Mouse (Mus musculus): ENCODE results near the gene Sec61a2.

The Sec61a2 gene

GRCm38 (mm10) chr2:5894843-5895570, at the start of gene Sec61a2:
Gene Sec61a2 (minus strand): TSS chr2:5895432.
- DNase-seq (ENCODE audit: low read depth, low spot score): peak; percentile 97

- DNase-seq (ENCODE audit: low read depth, low spot score): no peak
These were observed 47.8 kb upstream of the Sec61a2 start for GRCm38 (mm10) chr2:5943071-5943470.

GRCm38 (mm10) chr2:5942416-5943032, 47.3 kb upstream of the Sec61a2 start, which contains the start of gene Dhtkd1:
Gene Dhtkd1 (minus strand): TSS chr2:5942792.
- DNase-seq (ENCODE audit: low read depth, low spot score): peak; percentile 85

GRCm38 (mm10) chr2:5941861-5942415, 46.7 kb upstream of the Sec61a2 start:
- DNase-seq (ENCODE audit: low read depth, low spot score): peak; percentile 19

GRCm38 (mm10) chr2:5940936-5941335, 45.7 kb upstream of the Sec61a2 start:
- DNase-seq (ENCODE audit: low read depth, low spot score): no peak

GRCm38 (mm10) chr2:5939911-5940310, 44.7 kb upstream of the Sec61a2 start:
- no peak for DNase-seq (ENCODE audit: low read depth, low spot score)

- DNase-seq (ENCODE audit: low read depth, low spot score): no peak
These were observed 44.1 kb upstream of the Sec61a2 start for GRCm38 (mm10) chr2:5939319-5939718.

- DNase-seq (ENCODE audit: low read depth, low spot score): no peak
These were observed 41.3 kb upstream of the Sec61a2 start for GRCm38 (mm10) chr2:5936550-5936949.

GRCm38 (mm10) chr2:5936068-5936467, 40.8 kb upstream of the Sec61a2 start:
- DNase-seq (ENCODE audit: low read depth, low spot score): no peak

GRCm38 (mm10) chr2:5934936-5935335, 39.7 kb upstream of the Sec61a2 start:
- no peak for DNase-seq (ENCODE audit: low read depth, low spot score)

- DNase-seq (ENCODE audit: low read depth, low spot score): no peak
These were observed 36.7 kb upstream of the Sec61a2 start for GRCm38 (mm10) chr2:5931938-5932337.

GRCm38 (mm10) chr2:5930291-5931054, 35.2 kb upstream of the Sec61a2 start:
- no peak for DNase-seq (ENCODE audit: low read depth, low spot score)

- DNase-seq (ENCODE audit: low read depth, low spot score): no peak
These were observed 34.6 kb upstream of the Sec61a2 start for GRCm38 (mm10) chr2:5929793-5930192.

- DNase-seq (ENCODE audit: low read depth, low spot score): no peak
These were observed 32.2 kb upstream of the Sec61a2 start for GRCm38 (mm10) chr2:5927481-5927880.

GRCm38 (mm10) chr2:5923786-5924185, 28.6 kb upstream of the Sec61a2 start:
- no peak for DNase-seq (ENCODE audit: low read depth, low spot score)

GRCm38 (mm10) chr2:5922823-5923222, 27.6 kb upstream of the Sec61a2 start:
- no peak for DNase-seq (ENCODE audit: low read depth, low spot score)

GRCm38 (mm10) chr2:5911282-5911965, 16.2 kb upstream of the Sec61a2 start:
- no peak for DNase-seq (ENCODE audit: low read depth, low spot score)

GRCm38 (mm10) chr2:5906625-5907024, 11.4 kb upstream of the Sec61a2 start:
- DNase-seq (ENCODE audit: low read depth, low spot score): peak; percentile 67

- no peak for DNase-seq (ENCODE audit: low read depth, low spot score)
These were observed 10.9 kb upstream of the Sec61a2 start for GRCm38 (mm10) chr2:5906092-5906491.

GRCm38 (mm10) chr2:5900145-5900544, 4.9 kb upstream of the Sec61a2 start:
- DNase-seq (ENCODE audit: low read depth, low spot score): peak; percentile 77

- no peak for DNase-seq (ENCODE audit: low read depth, low spot score)
These were observed 936 bp downstream of the Sec61a2 start for GRCm38 (mm10) chr2:5894296-5894695.

GRCm38 (mm10) chr2:5889412-5889811, 5.8 kb downstream of the Sec61a2 start:
- DNase-seq (ENCODE audit: low read depth, low spot score): no peak
